Mouse (Mus musculus) E14TG2a.4 (cell line): ENCODE data around the gene Inf2.

Source experiments
- H3K27me3 ChIP-seq: 2 replicates; pipeline ENCODE4 v1.6.1; 2014; ENCODE audit warnings: low read length, control low read depth; ENCODE audit not compliant: insufficient read depth
- H3K36me3 ChIP-seq: 2 replicates; pipeline ENCODE4 v1.6.1; 2014; ENCODE audit warnings: low read length, control low read depth; ENCODE audit not compliant: insufficient read depth
- H3K4me1 ChIP-seq: replicated peaks from 2 replicates; pipeline ENCODE4 v1.6.1; 2014; ENCODE audit warnings: low read depth, low read length, control low read depth
- H3K4me3 ChIP-seq: replicated peaks from 2 replicates; pipeline ENCODE4 v1.5.1; 2014; ENCODE audit warnings: mild to moderate bottlenecking, low read length
- H3K9me3 ChIP-seq: 2 replicates; pipeline ENCODE4 v1.6.1; 2014; ENCODE audit warnings: low read length, control low read depth
- CTCF ChIP-seq: conservative IDR thresholded peaks from 2 replicates; pipeline ENCODE4 v1.5.1; 2014; ENCODE audit warnings: low read length
- NANOG ChIP-seq: IDR thresholded peaks from 2 replicates; pipeline ENCODE4 v1.6.1; 2014; ENCODE audit warnings: borderline replicate concordance, low read length, mixed read lengths
- POU5F1 ChIP-seq: IDR thresholded peaks from 2 replicates; pipeline ENCODE4 v1.6.1; 2014; ENCODE audit warnings: low read length, borderline replicate concordance

Gene Inf2

DNA sequence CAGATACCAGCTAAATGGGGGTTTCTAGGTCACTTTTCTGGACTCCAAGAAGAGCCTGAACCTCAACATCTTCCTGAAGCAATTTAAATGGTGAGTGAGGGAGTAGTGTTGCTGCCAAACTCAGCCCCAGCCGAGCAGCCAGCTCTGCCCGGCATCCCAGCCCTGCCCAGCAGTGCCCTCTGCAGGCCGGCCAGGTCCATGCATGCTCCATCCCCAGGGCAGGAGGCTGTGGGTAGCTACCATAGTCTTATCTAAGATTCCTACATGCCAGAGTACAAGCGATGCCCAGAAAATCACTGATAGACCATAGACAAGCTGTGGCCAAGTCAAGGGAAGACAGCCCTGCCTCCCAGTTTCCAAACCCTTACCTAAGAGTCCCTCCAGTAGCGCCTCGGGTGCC, 17.2 kb downstream of the Inf2 start:
- peaks cover 77% of the 10 kb centered on the region for H3K36me3 ChIP-seq
- no peaks in the 10 kb centered on the region for H3K9me3 ChIP-seq
- peaks cover 8% of the 10 kb centered on the region for H3K4me1 ChIP-seq
- no peak overlapping the region for H3K4me3 ChIP-seq
- no peaks in the 10 kb centered on the region for H3K27me3 ChIP-seq
- TF ChIP-seq CTCF (peak; percentile 68), NANOG (no peak)

DNA sequence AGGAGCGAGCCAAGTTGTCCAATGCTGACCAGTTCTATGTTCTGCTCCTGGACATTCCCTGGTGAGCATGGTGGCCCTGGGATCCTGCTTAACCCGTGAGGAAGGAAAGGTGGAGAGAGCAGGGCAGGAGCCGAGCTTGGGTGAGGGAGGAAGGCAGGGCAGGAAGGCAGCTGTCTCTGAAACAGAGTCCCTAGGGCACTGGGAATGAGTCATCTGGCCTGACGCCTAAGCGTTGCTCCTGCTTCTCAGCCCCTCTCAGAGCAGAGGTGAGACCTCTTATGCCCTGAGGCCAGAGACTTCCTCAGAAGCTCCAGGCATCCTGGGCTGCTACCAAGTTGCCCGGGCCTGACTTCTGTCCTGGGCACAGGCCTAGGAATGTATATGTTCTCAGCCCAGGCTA, 18.4 kb downstream of the Inf2 start:
- H3K9me3 ChIP-seq: no peaks in the 10 kb centered on the region
- peaks cover 80% of the 10 kb centered on the region for H3K36me3 ChIP-seq
- H3K4me1 ChIP-seq: peaks cover 7% of the 10 kb centered on the region; the same call in 1 of the 2 replicates
- no peaks in the 10 kb centered on the region for H3K27me3 ChIP-seq
- no peak for TF ChIP-seq NANOG
- TF ChIP-seq POU5F1: no peak
- TF ChIP-seq CTCF: no peak
- H3K4me3 ChIP-seq: no peak overlapping the region

DNA sequence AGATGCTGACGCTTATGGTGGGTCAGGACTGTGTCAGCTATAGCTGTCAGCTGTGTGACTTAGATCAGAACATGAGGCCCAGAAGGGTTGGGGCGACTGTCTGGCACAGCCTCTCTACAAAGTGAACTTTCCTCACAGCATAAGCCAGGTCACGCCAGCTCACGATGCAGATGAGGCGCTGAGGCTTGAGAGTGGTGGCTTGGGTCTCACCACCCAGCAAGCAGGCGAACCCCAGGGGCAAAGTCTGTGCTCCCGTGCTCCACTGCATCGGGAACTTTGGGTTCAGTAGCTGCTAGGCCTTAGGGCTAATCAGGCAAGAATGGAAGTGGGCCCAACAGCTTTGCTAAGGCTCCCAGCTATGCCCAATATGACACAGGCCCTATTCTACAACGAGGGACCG, 20.4 kb downstream of the Inf2 start:
- Histone ChIP-seq H3K4me1 (peaks cover 20% of the 10 kb centered on the region), H3K4me3 (no peak overlapping the region), H3K9me3 (no peaks in the 10 kb centered on the region), H3K36me3 (peaks cover 78% of the 10 kb centered on the region), H3K27me3 (no peaks in the 10 kb centered on the region)
- no peak for TF ChIP-seq CTCF
- TF ChIP-seq POU5F1: no peak
- TF ChIP-seq NANOG: no peak

DNA sequence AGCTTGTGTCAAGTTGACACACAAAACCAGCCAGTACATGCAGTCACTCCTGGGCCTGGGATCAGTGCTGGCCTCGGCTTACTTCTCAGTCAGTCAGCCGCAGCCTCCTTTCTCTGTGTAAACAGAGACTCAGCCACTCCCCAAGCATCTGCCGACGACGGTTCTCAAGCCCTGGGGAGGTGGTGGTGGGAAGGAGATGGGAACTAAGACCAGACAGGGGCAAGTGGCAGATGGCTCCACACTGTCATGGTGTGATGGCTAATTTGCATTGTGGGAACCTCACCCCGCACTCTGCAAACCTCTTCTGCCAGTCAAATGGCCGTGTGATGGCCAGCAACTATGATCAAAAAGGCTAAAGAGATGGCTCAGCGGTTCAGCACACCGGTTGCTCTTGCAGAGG, 28.1 kb downstream of the Inf2 start:
- Histone ChIP-seq H3K9me3 (no peaks in the 10 kb centered on the region), H3K4me1 (peaks cover 50% of the 10 kb centered on the region), H3K36me3 (peaks cover 30% of the 10 kb centered on the region), H3K27me3 (peaks cover 39% of the 10 kb centered on the region), H3K4me3 (no peak overlapping the region)
- TF ChIP-seq POU5F1: no peak
- no peak for TF ChIP-seq CTCF
- TF ChIP-seq NANOG: no peak

DNA sequence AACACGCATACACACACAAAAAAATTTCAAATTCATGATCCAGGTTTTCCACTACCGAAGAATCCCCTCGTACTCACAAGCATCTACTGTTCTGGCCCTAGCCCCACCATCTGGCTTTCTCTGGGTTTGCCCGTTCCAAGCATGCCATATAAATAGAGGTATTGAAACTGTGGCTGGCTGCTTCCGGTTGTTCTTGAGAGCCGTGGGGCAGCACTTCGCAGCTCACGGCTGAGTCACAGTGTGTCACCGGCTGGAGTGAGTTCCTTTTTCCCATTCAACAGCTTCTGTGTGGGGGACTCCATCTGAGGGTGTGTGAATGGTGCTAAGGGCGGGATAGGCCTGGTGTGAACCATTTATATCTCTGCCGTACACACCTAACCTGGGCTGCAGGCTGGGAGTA, 28.6 kb downstream of the Inf2 start:
- Histone ChIP-seq H3K4me3 (no peak overlapping the region), H3K9me3 (no peaks in the 10 kb centered on the region), H3K36me3 (peaks cover 25% of the 10 kb centered on the region), H3K4me1 (peaks cover 50% of the 10 kb centered on the region), H3K27me3 (peaks cover 44% of the 10 kb centered on the region)
- TF ChIP-seq POU5F1 (no peak), CTCF (no peak), NANOG (no peak)

DNA sequence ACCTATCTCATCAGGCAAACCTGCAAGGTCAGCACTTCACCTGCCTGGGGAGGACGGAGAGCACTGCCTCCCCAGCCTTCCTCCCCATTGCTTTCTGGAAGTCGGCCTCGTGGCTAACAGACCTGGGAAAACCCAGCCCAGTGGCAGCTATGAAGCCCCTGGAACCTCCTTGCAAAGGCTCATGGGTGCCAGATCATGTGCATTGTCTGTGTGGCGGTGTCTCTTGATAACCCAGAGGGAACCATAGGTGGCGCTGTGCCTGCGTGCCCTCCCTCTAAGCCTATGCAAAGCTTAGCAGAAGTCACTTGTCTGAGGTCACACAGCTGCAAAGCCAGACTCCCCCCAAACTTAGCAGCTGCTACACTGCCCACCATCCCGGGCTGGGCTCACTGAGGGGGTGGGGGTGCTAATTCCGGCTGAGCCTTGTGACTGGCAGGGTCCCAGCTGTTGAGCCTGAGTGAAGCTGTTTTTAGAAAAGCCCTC, 29.4 kb downstream of the Inf2 start:
- Histone ChIP-seq H3K4me3 (no peak overlapping the region), H3K27me3 (peaks cover 51% of the 10 kb centered on the region), H3K4me1 (peaks cover 46% of the 10 kb centered on the region), H3K9me3 (no peaks in the 10 kb centered on the region), H3K36me3 (peaks cover 18% of the 10 kb centered on the region)
- peak; percentile 80 for TF ChIP-seq CTCF
- TF ChIP-seq POU5F1: no peak
- TF ChIP-seq NANOG: no peak

DNA sequence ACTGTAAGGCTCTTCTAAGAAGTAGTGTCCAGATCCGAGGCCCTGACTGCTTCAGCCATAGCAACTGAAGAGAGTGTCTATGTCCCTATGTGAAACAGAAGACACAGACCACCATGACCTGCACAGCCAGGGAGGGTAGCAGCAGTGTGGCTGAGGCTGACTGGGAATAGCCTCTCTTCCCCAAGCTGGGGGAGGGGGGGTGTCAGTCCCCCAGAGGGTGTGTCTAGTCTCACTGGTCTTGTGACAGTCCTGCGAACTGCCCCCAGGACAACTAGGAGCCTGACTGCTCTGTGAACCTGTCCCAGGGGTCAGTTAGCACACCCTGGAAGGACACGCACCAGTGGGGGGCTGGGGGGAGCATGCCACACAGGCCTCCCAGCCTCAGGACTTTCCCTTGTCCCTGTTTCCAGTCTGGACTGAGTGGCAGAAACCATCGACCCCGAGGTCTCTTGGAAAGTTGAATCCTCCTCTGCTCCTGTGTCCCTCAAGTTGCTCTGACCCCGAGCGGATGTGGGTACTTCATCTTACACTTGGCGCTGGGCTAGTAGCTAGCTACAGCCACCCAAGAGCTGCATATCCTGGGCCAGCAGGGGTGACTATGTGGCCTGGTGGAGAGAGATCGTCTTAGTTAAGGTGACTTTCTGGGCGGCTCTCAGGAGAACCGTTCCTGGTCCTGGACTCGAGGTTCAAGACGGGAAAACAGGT, 30.5 kb downstream of the Inf2 start:
- peaks cover 58% of the 10 kb centered on the region for H3K27me3 ChIP-seq
- TF ChIP-seq NANOG (no peak), POU5F1 (no peak), CTCF (no peak)

DNA sequence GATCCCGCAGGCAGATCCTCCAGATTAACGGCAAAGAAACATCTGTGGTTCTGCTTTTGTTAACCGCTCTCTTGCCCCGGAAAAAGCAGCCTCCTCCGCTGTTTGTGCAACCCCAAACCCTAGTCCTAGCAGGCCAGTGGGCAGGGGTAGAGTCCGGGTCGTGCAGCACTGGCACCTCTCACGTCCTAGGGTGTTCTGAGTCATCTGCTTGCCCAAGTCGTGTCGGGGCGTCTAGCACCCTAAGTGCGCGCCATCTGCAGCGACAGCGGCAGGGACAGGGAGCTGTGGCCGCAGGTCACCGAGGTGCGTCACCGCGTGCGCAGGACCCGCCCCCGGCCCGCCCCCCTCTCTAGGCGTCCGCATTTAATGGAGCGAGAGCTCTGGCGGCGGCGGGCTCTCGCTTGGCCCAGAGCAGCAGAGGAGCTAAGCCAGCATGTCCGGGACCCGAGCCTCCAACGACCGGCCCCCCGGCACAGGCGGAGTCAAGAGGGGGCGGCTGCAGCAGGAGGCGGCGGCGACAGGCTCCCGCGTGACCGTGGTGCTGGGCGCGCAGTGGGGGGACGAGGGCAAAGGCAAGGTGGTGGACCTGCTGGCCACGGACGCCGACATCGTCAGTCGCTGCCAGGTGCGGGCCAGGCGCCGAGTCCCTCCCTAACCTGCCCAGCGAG, 31.2 kb downstream of the Inf2 start, which contains the start of gene Adssl1:
Adssl1 (plus strand) TSS at position 360 of the 668 bp plus-strand sequence.
- Histone ChIP-seq H3K27me3 (peaks cover 60% of the 10 kb centered on the region), H3K36me3 (peaks cover 2% of the 10 kb centered on the region; the same call in 1 of the 2 replicates), H3K9me3 (no peaks in the 10 kb centered on the region), H3K4me1 (peaks cover 42% of the 10 kb centered on the region), H3K4me3 (peak within 1 kb of the TSS; percentile 76)
- no peak for TF ChIP-seq NANOG

More for the DNA sequence above, 30.5 kb downstream of the Inf2 start:
- H3K36me3 ChIP-seq: peaks cover 7% of the 10 kb centered on the region; the same call in 1 of the 2 replicates
- no peaks in the 10 kb centered on the region for H3K9me3 ChIP-seq
- peak overlapping the region; percentile 76 for H3K4me3 ChIP-seq
- H3K4me1 ChIP-seq: peaks cover 42% of the 10 kb centered on the region
